Mouse (Mus musculus): Measurements from ENCODE around the gene Akap1.

GRCm38 (mm10) chr11:88901341-88901802 is 37.0 kb upstream of the Akap1 start:
- TF ChIP-seq CTCF (IDR thresholded peaks at IDR 0.05; ENCODE audit: insufficient read depth, low read length) (no peak), POLR2A (IDR thresholded peaks at IDR 0.05; ENCODE audit: borderline replicate concordance, extremely low read depth, low read depth, low read length) (no peak)

Data from lung, adult 2 months (tissue).